Mouse (Mus musculus): ENCODE measurements around the gene Pink1.

Gene Pink1

DNA sequence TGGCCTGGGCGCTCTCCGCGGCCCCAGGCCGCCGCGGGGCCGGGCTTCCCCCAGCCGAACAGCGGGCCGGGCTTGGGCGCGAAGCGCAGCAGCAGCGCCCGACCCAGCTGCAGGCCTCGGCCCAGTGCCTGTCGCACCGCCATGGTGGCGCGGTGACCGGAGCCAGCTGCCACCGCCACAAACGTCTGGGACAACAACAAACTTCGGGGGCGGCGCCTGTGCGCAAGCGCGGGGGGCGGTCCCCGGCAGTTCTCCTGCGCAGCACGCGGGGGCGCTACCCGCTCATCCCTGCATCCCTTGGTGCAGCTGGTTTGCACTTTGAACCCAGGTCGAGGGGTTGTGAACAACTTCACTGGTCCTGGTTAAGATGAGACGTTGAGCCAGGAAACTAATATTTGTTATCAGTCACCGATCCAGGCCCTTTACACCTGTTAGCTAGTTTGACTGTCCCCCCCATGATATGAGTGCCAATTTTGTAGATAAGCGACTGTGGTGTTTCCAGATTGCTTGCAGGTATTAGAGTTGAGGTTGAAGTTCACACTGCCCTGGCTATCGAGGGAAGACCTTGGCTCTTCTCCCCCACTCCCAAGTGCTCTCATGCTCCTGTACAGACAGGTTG is at the start of gene Pink1:
TSS of gene Pink1 (minus strand) at position 231 of the 619 bp plus-strand sequence.
- in situ Hi-C loops (cut with MboI; ENCODE audit: unreplicated experiment in 2 of 2), result loop anchor here (5.0 to 25.0 kb wide), 2 partner anchors 106 to 236 kb away; partner anchors contain the start of gene Mul1 (in 1 of the 2)

DNA sequence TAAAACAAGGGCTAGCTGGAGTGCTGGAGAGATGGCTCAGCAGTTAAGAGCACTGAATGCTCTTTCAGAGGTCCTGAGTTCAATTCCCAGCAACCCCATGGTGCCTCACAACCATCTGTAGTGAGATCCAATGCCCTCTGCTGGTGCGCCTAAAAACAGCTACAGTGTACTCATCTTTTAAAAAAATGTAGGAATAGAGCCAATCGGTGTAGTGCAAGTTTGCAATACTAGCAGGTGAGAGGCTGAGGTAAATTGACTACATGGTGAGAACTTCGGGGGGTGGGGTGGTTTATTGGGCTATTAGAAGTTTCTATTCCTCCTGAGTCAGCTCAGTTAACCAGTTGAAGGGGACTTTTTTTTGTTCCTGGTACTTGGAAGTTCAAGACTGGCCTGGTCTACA is 49.0 kb upstream of the Pink1 start:
- in situ Hi-C loops (cut with MboI; ENCODE audit: unreplicated experiment in 2 of 2), result no loop called here

DNA sequence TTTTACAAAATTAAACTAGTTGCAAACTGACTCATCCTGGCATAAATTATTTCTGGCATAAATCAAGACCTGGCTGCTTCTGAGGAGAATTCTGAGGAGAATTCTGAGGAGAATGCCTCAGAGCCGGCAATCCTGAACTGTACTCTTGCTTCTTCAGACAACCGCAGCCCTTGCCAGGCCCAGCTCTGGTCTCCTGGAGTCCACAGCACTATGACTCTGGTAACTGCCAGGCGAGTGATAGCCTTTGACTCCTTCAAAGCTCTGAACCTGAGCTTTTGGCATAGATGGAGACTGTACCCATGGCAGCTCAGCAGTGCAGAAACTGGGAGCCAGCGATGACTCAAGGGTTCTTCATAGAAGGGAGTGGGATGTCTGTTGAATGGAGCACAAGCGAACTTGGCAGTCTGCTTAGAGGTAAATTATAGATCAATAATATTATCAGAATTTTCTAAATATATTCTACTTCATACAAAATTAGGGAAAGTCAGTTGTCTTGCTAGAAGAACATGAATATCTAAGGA is 44.9 kb upstream of the Pink1 start:
- in situ Hi-C loops (cut with MboI; ENCODE audit: unreplicated experiment in 2 of 2), result no loop called here

DNA sequence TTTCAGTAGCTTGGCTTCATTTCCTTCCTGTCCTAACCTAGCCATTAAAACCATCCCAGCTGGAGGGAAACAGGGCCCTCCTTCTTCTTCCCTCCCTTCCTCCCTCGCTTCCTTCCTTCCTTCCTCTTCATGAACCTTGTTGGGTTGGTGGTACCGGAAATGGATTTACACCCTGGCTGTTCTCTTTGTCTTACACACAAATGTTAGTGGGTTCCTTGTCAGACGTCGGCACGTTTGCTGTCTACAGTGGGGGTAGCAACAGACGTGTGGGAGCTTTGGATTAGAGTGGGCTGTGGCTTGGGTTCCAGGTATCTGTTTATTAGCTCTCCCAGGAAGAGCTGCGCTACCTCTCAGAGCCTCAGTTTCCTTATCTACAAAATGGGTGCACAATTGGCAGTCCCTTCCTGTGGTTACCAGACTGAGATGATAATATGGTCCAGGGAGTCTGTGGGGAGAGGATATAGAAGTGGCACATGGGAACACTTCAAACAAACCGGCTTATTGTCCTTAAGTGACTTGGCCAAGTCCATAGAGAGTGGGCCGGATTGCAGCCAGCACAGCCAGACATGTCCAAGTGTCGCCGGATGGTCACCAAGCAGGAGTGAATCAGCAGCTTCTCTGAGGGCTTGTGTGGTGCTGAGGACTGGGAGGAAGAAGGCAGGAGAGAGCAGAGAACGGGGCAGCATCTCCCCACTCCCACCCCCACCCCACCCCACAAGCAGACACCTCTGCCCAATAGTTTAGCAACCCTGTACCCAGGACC is 42.6 kb upstream of the Pink1 start:
- in situ Hi-C loops (cut with MboI; ENCODE audit: unreplicated experiment in 2 of 2), result no loop called here

DNA sequence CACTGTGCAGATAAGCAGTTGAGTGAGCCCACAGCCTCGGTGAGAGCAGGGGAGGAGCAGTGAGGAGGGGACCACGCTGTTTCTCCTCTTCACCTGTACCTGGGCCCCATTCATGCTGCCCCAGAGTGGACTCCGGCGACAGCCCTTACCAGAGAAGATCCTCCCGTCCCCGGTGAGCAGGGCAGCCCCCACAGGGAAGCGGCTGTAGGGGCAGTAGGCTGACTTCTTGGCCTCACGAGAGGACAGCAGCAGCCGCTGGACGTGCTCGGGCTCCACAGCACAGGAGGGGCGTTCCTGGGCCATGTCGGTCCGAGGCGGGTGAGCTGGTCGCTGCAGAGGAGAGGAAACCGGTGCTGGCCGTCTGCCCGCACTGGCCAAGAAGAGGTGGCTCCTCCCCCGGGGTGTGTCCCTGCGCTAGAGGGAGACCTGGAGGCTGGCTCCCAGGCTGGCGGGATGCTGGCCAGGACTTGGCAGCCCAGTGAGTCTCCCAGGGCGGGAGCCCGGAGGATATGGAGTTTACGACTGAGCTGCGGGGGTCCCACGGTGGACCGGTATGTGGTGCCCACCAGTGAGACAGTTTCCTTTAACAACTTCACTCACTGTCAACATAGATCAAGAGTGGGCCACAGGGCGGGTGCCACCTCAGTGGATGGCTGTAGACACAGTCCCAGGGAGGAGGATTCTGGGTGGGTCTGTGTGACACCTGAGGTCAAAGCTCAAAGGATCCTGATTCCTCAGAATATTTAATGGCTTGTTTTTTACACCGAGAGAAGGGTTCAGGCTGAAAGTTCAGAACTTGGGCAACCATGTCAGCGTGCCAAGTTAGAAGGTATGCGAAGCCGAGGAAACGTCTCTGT is 41.8 kb upstream of the Pink1 start, which contains the start of gene Cda:
TSS of gene Cda (minus strand) at position 352 of the 857 bp plus-strand sequence.
- in situ Hi-C loops (cut with MboI; ENCODE audit: unreplicated experiment in 2 of 2), result no loop called here

DNA sequence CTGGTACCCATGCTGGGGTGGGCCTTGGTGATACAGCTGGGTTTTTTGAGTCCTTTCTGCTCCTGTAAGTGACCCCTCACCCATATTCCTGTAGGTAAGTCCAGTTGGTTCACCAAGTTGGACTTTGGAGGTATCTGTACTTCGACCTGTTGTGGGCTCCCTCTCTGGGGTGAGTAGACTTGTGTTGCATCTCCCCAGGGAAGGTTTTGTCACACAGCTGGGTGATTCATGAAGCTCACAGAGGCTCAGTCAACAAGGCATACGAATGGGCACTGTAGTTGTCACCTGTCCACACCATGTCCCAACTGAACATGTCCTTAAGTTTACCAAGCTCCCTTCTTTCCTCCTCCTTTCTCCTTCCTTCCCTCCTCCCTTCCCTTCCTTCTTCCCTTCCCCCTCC is 40.5 kb upstream of the Pink1 start:
- in situ Hi-C loops (cut with MboI; ENCODE audit: unreplicated experiment in 2 of 2), result no loop called here

DNA sequence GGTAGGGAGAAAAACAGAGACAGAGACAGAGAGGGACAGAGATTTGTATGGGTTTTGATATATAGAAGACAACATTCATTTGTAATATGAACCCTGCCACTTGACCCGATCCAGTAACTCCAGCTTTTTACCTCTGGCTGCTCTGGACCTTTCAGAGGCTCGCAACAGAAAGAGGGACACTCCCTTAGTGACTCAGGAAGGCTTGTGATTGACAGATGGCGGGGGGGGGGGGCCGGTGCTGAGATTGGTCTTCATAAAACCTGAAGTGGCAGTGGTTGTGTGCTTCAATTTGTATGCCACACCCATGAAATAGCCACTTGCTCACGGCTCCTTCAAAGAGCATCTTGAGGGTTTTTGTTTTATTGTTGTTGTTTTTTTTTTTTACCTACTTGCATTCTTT is 37.4 kb upstream of the Pink1 start:
- in situ Hi-C loops (cut with MboI; ENCODE audit: unreplicated experiment in 2 of 2), result no loop called here

DNA sequence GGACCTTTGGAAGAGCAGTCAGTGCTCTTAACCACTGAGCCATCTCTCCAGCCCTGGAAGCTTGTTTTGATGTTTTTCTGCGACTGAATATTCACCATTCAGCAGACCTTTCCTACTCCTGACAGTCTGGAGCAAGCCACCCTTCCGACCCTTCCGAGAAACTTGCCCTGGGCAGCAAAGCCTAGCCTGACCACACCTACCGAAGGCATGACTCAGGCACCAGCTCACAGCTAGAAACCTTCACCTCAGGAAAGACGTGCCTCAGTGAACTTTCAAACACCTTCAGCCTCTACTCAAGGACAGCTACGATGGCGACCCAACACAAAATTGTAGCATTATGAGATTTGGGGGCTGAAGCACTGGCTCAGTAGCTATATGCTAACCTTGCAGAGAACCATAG is 36.8 kb upstream of the Pink1 start:
- in situ Hi-C loops (cut with MboI; ENCODE audit: unreplicated experiment in 2 of 2), result no loop called here

DNA sequence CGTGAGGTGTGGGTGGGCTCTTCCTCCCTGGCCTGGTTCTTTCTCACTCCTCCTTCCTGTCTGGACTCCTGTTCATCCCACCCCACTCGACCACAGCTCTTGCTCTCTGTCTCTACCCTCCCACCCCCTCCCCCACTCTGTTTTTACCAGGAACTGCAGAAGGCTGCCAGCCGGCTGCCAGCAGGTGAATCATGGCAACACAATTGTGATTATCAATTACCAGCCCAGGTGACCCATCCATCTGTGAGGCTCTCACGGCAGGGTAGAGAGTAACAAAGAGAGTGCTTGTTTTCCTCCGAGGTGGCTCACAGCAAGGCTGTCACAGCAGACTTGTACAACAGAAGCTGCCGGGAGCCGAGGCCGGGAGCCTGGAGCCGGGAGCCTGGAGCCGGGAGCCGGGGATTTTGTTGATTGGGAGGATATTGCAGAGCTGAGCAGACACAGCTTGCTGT is 35.3 kb upstream of the Pink1 start:
- in situ Hi-C loops (cut with MboI; ENCODE audit: unreplicated experiment in 2 of 2), result no loop called here

DNA sequence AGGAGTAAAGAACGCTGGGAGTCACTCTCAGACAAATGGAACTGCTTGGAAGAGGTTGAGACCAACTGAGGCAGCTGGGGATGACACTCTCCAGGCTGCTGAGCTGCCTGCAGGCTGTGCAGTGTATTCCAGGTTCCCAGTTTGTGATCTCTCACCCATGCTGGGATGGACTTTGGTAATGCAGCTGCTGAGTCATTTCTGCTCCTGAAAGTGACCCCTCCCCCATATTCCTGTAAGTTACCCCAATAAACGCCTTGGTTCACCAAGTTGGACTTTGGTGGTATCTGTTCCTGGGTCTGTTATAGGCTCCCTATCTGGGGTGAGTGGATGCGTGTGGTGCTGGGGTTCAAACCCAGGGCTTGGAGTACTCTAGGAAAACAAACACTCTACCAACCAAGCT is 32.1 kb upstream of the Pink1 start:
- in situ Hi-C loops (cut with MboI; ENCODE audit: unreplicated experiment in 2 of 2), result no loop called here

DNA sequence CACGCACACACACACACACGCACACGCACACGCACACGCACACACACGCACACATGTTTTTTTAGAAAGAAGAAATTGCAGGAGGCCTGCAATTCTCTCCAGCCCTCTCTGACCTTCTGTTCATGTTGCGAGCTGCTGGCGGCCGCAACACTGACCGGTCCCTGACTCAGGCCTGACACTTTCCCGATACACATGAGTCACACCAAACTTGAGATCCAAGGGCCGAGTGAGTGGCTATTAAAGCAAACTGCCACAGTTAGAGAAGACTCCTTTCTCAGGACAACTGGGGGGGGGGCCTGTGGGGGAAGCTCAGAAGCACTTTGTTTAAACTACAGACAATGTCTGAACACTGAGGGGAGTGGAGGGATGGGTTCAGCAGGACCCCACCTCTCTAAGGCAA is 30.4 kb upstream of the Pink1 start:
- in situ Hi-C loops (cut with MboI; ENCODE audit: unreplicated experiment in 2 of 2), result no loop called here

DNA sequence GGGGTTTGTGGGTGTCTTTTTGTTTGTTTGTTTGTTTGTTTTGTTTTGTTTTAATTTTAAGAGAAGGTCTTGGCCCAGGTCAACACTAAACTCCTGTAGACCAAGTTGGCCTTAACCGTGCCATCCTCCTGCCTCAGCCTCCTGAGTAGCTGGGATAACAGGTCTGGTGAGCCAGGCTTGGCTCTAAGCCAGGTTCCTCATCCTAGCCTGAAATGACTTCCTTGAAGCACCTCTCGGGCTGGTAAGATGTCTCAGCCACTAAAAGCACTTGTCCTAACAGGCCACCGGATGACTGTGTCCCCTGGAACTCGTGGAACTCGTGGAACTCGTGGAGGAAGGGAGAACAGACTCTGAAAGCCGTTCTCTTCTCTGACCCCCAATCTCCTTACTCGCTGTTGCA is 30.0 kb upstream of the Pink1 start:
- in situ Hi-C loops (cut with MboI; ENCODE audit: unreplicated experiment in 2 of 2), result no loop called here

DNA sequence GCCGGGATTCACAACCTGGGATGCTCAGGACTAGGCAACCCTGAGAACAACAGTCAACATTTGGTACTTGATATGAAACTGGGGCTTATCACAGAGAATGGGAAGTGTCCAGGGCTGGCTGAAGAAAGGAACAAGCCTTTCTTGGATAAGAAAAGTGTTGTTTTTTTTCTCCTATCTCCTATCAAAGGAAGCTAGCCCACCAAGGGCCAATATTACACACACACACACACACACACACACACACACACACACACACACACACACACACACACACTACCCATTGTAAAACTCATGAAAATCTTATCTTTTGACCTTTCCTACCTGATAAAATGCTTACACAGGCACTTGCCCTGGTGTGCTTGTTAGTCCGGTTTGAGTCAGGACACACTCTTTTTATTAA is 29.4 kb upstream of the Pink1 start:
- in situ Hi-C loops (cut with MboI; ENCODE audit: unreplicated experiment in 2 of 2), result no loop called here

DNA sequence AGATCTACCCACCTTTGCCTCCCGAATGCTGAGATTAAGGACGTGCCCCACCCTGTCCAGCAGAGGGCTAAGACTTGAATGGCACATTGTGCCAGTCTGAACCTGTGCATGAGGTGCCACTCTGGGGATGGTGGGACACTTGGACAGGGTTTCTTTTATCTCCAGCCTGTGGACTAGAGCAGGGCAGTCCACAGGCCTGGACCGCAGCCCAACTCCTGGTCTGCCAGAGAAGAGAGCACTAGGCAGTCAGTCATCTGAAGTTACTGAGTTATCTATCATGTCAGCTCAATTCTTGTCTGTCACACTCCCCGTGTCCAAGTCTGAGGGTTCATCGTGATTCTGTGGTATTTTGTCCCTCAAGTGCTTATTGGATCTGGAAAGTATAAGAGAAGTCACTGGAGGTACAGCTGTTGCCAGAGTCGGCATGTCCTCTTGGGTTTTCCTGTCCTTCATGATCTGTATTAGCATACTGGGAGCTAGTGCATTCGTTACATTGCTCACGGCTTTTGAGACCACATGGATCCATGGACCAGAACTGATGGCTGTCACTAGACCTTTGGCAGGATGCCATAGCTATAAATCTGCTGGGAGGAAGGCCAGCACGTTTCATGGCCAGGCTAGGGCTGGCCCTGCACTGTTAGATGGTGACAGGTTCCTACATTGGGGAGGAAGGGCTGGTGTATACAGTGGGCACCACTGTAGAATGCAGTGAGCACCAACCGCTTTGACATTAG is 27.5 kb upstream of the Pink1 start:
- in situ Hi-C loops (cut with MboI; ENCODE audit: unreplicated experiment in 2 of 2), result no loop called here

DNA sequence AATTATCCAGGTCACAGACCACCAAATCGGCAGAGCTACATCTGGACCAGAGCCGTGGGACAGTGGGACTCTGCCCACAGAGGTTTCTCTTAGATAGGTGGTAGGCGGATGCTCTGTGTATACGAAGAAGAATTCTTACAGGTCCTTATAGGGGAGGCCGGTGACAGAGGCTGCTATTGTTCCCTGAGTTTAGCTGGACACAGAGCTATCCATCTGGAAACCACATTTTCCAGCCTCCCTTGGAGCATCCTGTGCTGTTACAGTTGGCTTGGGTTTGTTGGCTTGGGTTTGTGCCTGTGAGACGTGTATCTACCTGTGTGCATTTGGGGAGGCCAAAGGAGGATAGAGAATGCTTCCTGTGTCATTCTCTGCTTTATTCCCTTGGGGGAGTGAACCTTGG is 26.6 kb upstream of the Pink1 start:
- in situ Hi-C loops (cut with MboI; ENCODE audit: unreplicated experiment in 2 of 2), result no loop called here

DNA sequence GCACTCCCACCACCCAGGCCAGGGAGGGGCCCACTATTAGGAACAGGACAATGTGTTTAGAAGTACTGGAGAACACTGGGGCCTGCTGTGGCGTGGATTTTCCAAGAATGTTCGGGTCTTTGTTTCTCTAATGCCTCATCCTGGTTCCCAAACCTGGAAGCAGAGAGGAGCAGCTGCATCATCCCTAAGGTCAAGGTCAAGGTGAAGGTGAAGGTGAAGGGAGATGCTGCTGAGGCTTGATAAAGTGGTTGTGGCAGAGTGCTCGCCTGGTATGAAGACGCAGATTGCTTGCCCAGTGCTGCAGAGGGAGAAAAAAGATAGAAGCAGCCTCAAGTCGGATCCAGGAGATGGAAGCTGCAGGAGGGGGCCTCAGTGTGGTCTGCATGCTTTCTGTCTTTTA is 25.7 kb upstream of the Pink1 start:
- in situ Hi-C loops (cut with MboI; ENCODE audit: unreplicated experiment in 2 of 2), result no loop called here

DNA sequence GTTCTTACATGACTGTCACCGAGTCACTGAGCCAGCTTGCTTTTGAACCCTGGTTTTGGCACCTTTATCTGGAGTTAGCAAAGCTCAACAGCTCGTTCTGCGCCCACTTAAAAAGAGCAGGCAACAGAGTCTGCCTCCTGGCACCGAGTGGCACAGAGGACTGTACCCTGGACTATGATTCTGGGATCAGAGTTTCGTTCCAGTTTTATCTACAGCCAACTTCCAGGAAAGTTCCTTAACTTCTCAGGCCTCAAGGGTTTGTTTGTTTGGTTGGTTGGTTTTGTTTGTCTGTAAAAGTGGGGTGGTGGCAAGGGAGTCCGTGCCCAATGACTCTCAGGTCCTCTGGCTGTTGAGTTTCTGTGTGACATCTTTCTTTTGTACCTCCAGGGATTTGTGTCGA is 22.6 kb upstream of the Pink1 start:
- in situ Hi-C loops (cut with MboI; ENCODE audit: unreplicated experiment in 2 of 2), result loop anchor here (25.0 kb wide), 1 partner anchor 214 kb away; no protein-coding TSS in a partner anchor

DNA sequence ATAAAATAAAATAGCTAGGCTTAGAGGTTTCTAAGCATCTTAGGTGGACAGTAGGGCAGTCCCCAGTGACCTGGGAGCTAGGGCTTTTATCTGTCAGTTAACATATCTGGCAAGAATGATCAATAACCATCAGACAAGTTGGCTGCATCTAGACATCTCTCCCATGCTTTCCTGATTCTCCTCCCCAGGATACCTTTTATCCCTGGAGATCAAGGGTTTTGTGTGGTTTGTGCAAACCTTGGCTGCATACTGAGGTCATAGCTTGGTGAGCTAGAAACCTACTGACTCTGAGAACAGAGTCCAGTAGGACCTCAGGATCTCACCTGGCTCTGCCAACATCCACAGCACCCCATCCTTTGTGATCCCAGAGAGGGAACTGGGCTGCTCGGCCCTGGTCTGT is 21.2 kb upstream of the Pink1 start:
- in situ Hi-C loops (cut with MboI; ENCODE audit: unreplicated experiment in 2 of 2), result loop anchor here (25.0 kb wide), 1 partner anchor 215 kb away; no protein-coding TSS in a partner anchor

DNA sequence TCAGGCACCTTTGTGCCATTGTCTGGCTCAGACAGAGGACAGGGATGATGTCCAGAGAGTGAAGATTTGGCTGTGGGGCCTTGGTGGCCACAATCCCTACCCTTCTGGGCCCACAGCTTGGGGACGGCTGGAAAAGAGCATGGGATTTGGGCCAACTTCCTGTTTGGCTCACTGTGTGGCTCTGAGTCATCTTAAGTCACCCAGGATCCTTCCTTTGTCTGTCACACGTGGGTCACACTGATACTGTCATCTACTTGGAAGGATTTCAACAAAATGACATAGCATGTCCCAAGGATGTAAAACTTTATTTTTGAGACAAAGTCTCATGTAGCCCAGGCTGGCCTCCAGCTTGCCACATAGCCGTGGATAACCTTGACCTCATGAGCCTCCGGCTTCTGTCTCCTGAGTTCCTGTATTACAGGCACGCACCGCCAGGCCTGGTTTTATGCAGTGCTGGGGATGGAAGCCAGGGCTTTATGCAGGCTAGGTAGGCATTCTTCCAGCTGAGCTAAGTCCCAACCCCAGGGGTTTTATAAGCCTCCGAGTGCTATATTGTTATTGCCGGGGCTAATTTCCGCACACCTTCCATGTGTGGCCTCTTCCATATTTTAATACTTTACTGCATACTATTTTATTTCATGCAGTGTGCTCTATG is 18.9 kb upstream of the Pink1 start:
- in situ Hi-C loops (cut with MboI; ENCODE audit: unreplicated experiment in 2 of 2), result loop anchor here (25.0 kb wide), 1 partner anchor 217 kb away; no protein-coding TSS in a partner anchor
